Mouse (Mus musculus): ENCODE data around the gene Plcg1. TPM values are rescaled to one million over a fixed set of nuclear protein-coding genes. Genes with fewer than 3 reads are reported as not detected.

Plcg1 gene
- polyA plus RNA-seq, 1 experiment from 2014 or later: 51.8 TPM

- no peak overlapping the region for H3K4me2 ChIP-seq
- no peaks in the 10 kb centered on the region for H3K27me3 ChIP-seq
- H3K36me3 ChIP-seq: peaks cover 45% of the 10 kb centered on the region
- no peaks in the 10 kb centered on the region for H3K9me3 ChIP-seq
- peaks cover 20% of the 10 kb centered on the region for H3K4me1 ChIP-seq
- no peak overlapping the region for H3K9ac ChIP-seq
- 88% methylated on average over 6 of the region's 6 CpGs for WGBS
- no peak overlapping the region for H3K27ac ChIP-seq
- no peak overlapping the region for H3K4me3 ChIP-seq
- no peak for ATAC-seq (ENCODE audit: insufficient number of reproducible peaks, low FRiP score, low TSS enrichment, low read depth)
Measured at GRCm38 (mm10) chr2:160725877-160726864, 4.9 kb upstream of the Plcg1 start.

DNA sequence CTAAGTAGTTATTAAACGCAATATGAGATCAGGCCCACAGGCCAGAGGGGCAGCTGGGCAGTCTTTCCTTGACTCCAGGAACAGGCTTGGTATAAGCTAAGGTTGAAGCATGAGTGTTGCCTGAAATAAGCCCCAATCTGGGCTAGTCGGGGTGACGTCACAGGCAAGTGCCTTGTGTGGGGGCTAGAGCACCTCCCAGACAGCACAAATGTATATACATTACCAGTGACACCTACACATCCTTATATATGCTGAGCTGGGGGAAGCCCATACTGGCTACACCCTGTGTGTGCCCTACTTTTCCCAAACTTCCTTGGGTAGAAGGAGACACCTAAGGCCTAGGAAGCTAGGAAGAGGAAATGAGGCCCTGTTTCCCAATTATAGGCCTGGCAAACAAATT, 2.1 kb upstream of the Plcg1 start:
- Histone ChIP-seq H3K27me3 (no peaks in the 10 kb centered on the region), H3K4me3 (no peak overlapping the region), H3K4me2 (no peak overlapping the region), H3K9ac (no peak overlapping the region), H3K36me3 (peaks cover 25% of the 10 kb centered on the region), H3K27ac (peak overlapping the region; percentile 27; the same call in 1 of the 2 replicates), H3K4me1 (peaks cover 39% of the 10 kb centered on the region), H3K9me3 (no peaks in the 10 kb centered on the region)
- WGBS: 83% methylated on average over 3 of the region's 3 CpGs
- ATAC-seq (ENCODE audit: insufficient number of reproducible peaks, low FRiP score, low TSS enrichment, low read depth): no peak

- H3K9me3 ChIP-seq: no peaks in the 10 kb centered on the region
Measured at GRCm38 (mm10) chr2:160729436-160729835, 1.7 kb upstream of the Plcg1 start.

DNA sequence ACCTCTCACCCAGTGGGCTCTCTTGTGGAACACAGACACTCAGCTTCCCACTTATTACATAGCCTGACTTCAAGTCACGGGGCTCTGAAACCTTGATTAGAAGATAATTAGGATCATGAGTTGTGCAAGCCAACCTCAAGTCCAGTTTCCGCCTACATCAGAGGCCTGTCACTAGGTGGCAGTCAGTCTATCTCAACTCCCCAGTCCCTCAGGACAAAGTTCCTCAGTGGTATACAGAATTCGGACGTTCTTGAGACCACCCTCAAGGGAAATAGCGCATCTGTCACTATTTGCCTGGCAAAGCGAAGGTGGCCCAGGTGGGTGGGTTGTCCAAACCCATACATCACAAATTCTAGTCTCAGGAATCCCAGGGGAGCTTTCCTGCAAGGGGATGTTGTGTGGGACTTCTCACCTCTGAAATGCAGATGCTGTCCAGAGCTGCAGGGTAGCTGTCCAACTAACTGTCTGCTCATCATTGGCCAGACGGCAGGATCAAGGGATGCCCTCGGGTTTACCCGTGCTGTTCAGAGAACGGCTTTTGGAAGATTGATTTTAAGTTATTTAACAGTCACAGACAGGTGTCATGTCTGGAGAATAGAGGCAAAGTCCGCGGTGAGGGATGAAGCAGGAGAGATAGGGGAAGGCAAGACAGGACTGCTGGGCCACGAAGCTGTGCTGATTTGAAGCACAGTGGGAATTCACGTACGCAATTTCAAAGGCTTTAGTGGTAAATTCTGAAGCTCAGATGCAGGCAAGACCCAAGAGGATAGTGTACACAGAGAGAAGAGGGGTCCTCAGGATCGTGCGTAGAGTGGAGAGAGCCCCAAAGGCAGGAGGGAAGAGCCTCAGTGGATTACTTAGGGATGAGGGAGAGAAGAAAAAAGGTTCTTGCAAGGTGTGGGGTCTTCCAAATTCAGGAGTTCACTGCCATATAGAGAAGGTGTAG, 976 bp upstream of the Plcg1 start:
- Histone ChIP-seq H3K27me3 (no peaks in the 10 kb centered on the region), H3K4me3 (peak overlapping the region; percentile 96), H3K9ac (peak overlapping the region; percentile 97; the same call in 1 of the 2 replicates), H3K4me2 (peak overlapping the region; percentile 90), H3K36me3 (peaks cover 25% of the 10 kb centered on the region), H3K4me1 (peaks cover 50% of the 10 kb centered on the region), H3K27ac (0 out of 2 replicates have a peak overlapping the region, but pooled peaks have one; percentile 27), H3K9me3 (no peaks in the 10 kb centered on the region)
- no peak for ATAC-seq (ENCODE audit: insufficient number of reproducible peaks, low FRiP score, low TSS enrichment, low read depth)
- 24% methylated on average over 17 of the region's 17 CpGs for WGBS

More at GRCm38 (mm10) chr2:160729436-160729835, 1.7 kb upstream of the Plcg1 start:
- no peak overlapping the region for H3K4me2 ChIP-seq
- WGBS: 44% methylated on average over 2 of the region's 2 CpGs
- no peak overlapping the region for H3K9ac ChIP-seq
- H3K36me3 ChIP-seq: peaks cover 25% of the 10 kb centered on the region
- H3K4me3 ChIP-seq: no peak overlapping the region
- no peak for ATAC-seq (ENCODE audit: insufficient number of reproducible peaks, low FRiP score, low TSS enrichment, low read depth)
- H3K4me1 ChIP-seq: peaks cover 43% of the 10 kb centered on the region
- no peaks in the 10 kb centered on the region for H3K27me3 ChIP-seq
- H3K27ac ChIP-seq: peak overlapping the region; percentile 27; the same call in 1 of the 2 replicates

DNA sequence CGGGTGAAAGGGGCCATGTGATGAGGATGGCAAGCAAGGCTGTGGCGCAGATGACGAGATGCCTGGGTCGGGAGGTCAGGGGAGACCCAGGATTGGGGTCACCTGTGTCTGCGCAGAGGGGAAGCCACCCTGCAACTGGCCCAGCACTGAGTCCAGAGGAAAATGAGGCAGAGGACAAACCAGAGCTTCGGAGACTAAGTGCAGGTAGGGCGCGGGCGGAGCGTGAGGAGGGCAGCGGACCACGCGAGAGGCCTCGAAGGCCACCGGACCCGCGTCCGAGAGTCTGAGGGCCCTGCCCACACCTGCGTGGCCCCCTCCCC, 343 bp upstream of the Plcg1 start:
- ATAC-seq (ENCODE audit: insufficient number of reproducible peaks, low FRiP score, low TSS enrichment, low read depth): no peak
- H3K27me3 ChIP-seq: no peaks in the 10 kb centered on the region
- peaks cover 50% of the 10 kb centered on the region for H3K4me1 ChIP-seq
- peak overlapping the region; percentile 97 for H3K9ac ChIP-seq
- H3K4me3 ChIP-seq: peak overlapping the region; percentile 96
- peak overlapping the region; percentile 97; the same call in 1 of the 2 replicates for H3K27ac ChIP-seq
- H3K36me3 ChIP-seq: peaks cover 26% of the 10 kb centered on the region
- 6% methylated on average over 19 of the region's 19 CpGs for WGBS
- no peaks in the 10 kb centered on the region for H3K9me3 ChIP-seq
- H3K4me2 ChIP-seq: peak overlapping the region; percentile 90

DNA sequence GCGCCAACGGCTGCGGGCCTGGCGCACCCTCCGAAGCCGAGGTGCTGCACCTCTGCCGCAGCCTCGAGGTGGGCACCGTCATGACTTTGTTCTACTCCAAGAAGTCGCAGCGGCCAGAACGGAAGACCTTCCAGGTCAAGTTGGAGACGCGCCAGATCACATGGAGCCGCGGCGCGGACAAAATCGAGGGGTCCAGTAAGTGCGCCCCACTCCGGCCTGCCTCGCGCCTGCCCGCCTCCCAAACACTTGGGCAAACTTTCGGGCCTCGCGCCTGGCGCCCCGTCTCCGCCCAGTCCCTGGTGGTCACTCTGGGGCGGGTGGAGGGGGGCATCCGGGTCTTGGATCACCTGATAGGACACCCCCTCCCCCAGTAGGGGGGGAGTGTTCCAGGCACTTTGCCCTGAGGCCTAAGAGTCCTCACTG, 750 bp downstream of the Plcg1 start:
- Histone ChIP-seq H3K27me3 (no peaks in the 10 kb centered on the region), H3K36me3 (peaks cover 29% of the 10 kb centered on the region), H3K27ac (peak overlapping the region; percentile 97), H3K4me1 (peaks cover 51% of the 10 kb centered on the region), H3K9ac (peak overlapping the region; percentile 97), H3K9me3 (no peaks in the 10 kb centered on the region), H3K4me3 (peak overlapping the region; percentile 96), H3K4me2 (peak overlapping the region; percentile 90)
- no peak for ATAC-seq (ENCODE audit: insufficient number of reproducible peaks, low FRiP score, low TSS enrichment, low read depth)
- WGBS: 0% methylated on average over 32 of the region's 32 CpGs

- Histone ChIP-seq H3K36me3 (peaks cover 33% of the 10 kb centered on the region), H3K27me3 (no peaks in the 10 kb centered on the region), H3K4me3 (peak overlapping the region; percentile 96), H3K4me1 (peaks cover 58% of the 10 kb centered on the region), H3K9me3 (no peaks in the 10 kb centered on the region), H3K4me2 (peak overlapping the region; percentile 90), H3K9ac (peak overlapping the region; percentile 97), H3K27ac (peak overlapping the region; percentile 97; the same call in 1 of the 2 replicates)
- no peak for ATAC-seq (ENCODE audit: insufficient number of reproducible peaks, low FRiP score, low TSS enrichment, low read depth)
- 19% methylated on average over 9 of the region's 9 CpGs for WGBS
Measured at GRCm38 (mm10) chr2:160732420-160732995, 1.4 kb downstream of the Plcg1 start.

DNA sequence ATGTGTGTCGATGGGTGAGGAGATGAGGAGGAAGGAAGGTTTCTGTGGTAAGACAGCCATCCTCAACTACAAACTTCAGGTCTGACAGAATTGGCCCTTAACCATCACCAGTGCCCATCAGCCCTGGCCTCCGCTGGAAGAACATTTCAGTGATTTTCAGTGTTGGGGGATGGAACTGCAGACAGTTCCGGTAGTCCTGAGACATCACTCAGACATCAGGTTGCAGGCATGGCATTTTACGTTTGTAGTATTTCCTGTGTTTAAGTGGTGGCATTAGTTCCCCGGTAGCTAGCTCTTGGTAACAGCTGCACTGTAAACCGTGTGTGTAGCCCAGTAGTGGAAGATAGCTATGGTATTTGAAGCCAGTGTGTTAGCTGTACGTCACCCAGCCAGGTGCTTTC, 2.0 kb downstream of the Plcg1 start:
- Histone ChIP-seq H3K4me1 (peaks cover 62% of the 10 kb centered on the region), H3K9ac (peak overlapping the region; percentile 97), H3K9me3 (no peaks in the 10 kb centered on the region), H3K4me2 (peak overlapping the region; percentile 90), H3K27ac (0 out of 2 replicates have a peak overlapping the region, but pooled peaks have one; percentile 97), H3K36me3 (peaks cover 33% of the 10 kb centered on the region), H3K4me3 (peak overlapping the region; percentile 96), H3K27me3 (no peaks in the 10 kb centered on the region)
- ATAC-seq (ENCODE audit: insufficient number of reproducible peaks, low FRiP score, low TSS enrichment, low read depth): no peak
- 18% methylated on average over 7 of the region's 7 CpGs for WGBS

- no peaks in the 10 kb centered on the region for H3K9me3 ChIP-seq
- no peak overlapping the region for H3K9ac ChIP-seq
- no peak for ATAC-seq (ENCODE audit: insufficient number of reproducible peaks, low FRiP score, low TSS enrichment, low read depth)
- no peak overlapping the region for H3K4me3 ChIP-seq
- no peak overlapping the region; the same call in 1 of the 2 replicates for H3K27ac ChIP-seq
- peaks cover 65% of the 10 kb centered on the region for H3K4me1 ChIP-seq
- peak overlapping the region; percentile 90 for H3K4me2 ChIP-seq
- peaks cover 39% of the 10 kb centered on the region for H3K36me3 ChIP-seq
- 72% methylated on average over 3 of the region's 3 CpGs for WGBS
- H3K27me3 ChIP-seq: no peaks in the 10 kb centered on the region
Measured at GRCm38 (mm10) chr2:160734331-160734730, 3.2 kb downstream of the Plcg1 start.

GRCm38 (mm10) chr2:160735706-160736310, 4.7 kb downstream of the Plcg1 start:
- WGBS: 90% methylated on average over 5 of the region's 5 CpGs
- ATAC-seq (ENCODE audit: insufficient number of reproducible peaks, low FRiP score, low TSS enrichment, low read depth): no peak

DNA sequence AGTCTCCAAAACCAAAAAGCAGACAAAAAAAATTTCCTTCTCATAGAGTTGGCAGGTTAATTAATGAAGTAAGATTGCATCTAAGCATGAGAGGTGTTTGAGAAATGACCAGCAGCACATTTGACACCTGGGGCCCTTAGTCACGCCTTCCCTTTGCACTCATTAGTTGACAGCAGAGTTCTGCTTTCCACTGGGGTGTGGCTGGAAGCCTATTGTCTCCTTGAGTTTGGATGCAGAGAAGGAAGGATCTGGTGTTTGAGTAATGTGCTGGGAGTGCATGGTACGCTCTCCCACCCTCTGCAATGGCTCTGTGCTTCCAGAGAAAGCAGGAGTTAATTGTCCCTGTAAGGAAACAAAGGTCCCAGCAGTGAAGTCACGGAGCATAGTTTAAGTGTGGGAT, 5.4 kb downstream of the Plcg1 start:
- ATAC-seq (ENCODE audit: insufficient number of reproducible peaks, low FRiP score, low TSS enrichment, low read depth): no peak
- 88% methylated on average over 3 of the region's 3 CpGs for WGBS

More at GRCm38 (mm10) chr2:160735706-160736310, 4.7 kb downstream of the Plcg1 start:
- H3K4me2 ChIP-seq: no peak overlapping the region
- H3K27me3 ChIP-seq: no peaks in the 10 kb centered on the region
- H3K4me1 ChIP-seq: peaks cover 66% of the 10 kb centered on the region
- no peaks in the 10 kb centered on the region for H3K9me3 ChIP-seq
- H3K36me3 ChIP-seq: peaks cover 40% of the 10 kb centered on the region
- H3K9ac ChIP-seq: no peak overlapping the region
- no peak overlapping the region for H3K27ac ChIP-seq
- no peak overlapping the region for H3K4me3 ChIP-seq

More for the DNA sequence above, 5.4 kb downstream of the Plcg1 start:
- Histone ChIP-seq H3K9me3 (no peaks in the 10 kb centered on the region), H3K27me3 (no peaks in the 10 kb centered on the region), H3K4me2 (no peak overlapping the region), H3K4me3 (no peak overlapping the region), H3K4me1 (peaks cover 71% of the 10 kb centered on the region), H3K9ac (no peak overlapping the region), H3K27ac (no peak overlapping the region), H3K36me3 (peaks cover 40% of the 10 kb centered on the region)
